Mouse (Mus musculus): ENCODE results near the gene Keap1.
A peak's percentile ranks its signal among the peaks of the same experiment; 100 is the strongest.

Gene Keap1

GRCm38 (mm10) chr9:21194787-21195493, 44.2 kb downstream of the Keap1 start:
- DNase-seq, result no peak

DNA sequence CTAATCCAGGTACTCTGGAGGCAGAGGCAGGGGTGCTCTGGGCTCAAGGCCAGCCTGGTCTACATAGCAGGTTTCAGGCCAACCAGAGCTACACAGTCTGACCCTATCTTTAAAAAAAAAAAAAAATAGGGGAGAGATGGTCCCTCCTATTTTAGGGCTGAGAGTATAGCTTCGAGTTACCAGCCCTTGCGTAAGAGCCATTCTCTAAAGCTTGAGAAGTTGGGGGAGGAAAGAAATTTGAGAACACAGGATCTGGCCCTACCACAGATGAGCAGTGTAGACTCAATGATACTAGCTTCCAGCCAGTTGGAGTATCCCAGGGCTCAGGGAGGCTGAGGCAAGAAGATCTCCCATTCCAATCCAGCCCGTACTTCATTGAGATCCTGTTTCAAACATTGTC, 45.4 kb downstream of the Keap1 start:
- DNase-seq, result no peak

DNA sequence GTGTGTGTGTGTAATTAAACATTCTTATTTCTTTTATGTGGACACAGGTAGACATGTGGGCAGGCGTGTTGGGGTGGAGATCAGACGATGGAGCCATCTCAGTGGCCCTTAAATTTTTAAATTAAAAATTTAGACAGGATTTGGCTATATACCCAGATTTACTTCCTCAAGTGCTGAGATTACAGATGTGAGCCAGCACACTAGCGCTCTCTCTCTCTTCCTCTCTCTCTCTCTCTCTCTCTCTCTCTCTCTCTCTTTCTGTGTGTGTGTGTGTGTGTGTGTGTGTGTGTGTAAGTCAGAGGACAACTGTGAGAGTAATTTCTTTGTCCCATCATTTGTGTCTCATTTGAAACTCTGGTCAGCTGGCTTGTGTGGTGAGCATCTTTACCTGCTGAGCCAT, 48.5 kb downstream of the Keap1 start:
- DNase-seq, result no peak

GRCm38 (mm10) chr9:21189905-21190304, 49.3 kb downstream of the Keap1 start:
- DNase-seq, result no peak

GRCm38 (mm10) chr9:21185436-21185835, 53.7 kb downstream of the Keap1 start:
- no peak for DNase-seq

DNA sequence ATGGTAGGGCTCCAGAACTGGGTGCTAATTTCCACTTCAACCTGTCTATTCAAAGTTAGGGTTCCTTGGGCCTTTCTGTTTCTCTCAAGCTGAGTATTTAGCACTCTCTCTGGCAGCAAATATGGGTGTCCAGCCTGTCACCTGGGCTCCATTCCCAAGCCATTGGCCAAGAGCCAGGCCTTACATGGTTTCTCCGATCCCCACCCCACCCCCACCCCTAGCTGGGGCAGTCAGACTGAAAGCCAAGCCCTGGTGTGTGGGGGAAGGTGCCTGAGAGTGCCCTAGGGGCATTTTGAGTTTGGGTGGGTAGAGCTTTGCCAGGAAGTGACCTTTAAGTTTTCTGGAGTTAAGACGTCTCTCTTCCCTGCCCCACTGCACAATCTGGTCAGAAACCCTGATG, 54.4 kb downstream of the Keap1 start:
- DNase-seq, result peak; percentile 51

DNA sequence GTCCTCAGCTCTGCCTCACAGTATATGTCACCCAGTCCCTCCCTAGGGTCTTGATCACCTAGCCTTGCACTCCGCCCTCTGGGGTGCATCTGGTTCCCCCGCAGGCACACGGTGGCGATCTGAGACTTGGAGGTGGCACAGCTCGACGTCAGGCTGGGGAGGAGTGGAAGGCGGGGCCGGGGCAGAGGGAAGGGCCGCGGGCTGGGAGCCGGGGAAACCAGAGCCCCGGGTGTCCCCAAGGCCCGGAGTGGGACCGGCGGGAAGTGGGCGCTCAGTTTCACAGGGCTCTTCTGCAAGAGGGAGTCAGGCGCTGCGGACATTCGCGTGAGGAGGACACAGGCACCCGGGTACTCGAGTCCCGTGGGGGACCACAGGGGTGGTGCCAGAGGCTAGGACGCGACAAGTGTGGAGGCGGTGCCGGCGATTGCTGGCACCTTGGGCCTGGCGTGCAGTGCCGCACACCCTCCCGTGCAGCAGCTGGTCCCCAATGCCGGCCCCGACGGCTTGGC, 55.2 kb downstream of the Keap1 start:
- DNase-seq, result no peak

DNA sequence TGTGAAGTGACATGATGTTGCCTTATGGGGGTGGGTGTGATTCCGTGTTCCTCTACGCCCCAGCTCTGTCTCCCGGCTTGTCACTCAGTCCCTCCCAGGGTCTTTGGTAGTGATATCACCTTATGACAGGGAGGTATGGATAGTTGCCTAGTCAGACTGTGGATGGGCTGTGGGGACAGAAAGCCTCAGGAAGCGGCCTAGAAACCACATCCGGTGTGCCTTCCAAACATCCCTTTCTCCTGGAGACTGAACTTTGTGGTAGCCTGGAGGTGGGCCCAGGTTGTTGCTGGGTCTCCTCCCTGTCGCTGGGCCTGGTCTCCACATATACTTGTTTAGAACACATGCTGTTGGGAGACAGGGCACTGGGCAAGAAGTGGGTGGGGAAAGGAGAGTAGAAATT, 55.7 kb downstream of the Keap1 start:
- DNase-seq, result no peak

DNA sequence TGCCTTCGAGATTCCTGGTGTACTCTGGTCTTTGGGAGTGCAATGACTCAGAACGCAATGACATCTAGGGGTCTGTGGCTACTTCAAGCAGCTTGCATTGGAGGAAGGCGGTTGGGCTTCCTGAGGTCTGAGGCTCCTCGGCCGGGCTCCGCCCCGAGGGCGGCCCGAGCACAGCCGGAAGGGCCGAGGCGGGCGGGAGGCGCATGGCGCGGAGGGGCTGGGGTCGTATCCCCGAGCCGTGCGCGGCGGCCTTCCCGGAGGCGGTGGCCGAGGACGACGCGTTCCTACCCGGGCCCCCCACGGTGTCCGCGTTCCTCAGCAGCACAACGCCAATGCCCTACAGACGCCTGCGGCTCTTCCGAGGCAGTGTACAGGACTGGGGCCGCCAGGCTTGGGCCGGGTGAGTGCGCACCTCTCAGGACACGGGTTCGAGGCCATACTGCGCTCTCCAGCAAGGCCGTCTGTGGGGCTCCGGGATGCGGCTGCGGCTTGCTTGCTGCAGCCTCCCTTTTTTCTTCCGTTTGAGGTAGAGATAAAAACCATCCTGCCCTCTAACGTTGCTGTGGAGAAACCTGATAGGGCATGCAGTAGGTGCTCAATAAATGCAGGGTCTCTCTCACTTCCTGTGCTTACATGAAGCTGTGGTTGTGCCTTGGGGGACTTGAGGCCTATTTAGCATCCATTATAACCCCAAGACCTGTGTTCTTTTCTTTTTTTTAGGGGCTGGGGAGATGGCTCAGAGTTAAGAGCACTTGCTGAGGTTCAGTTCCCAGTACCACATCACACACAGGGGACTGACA, 57.5 kb downstream of the Keap1 start:
- DNase-seq, result no peak

GRCm38 (mm10) chr9:21180841-21181240, 58.3 kb downstream of the Keap1 start:
- no peak for DNase-seq

- no peak for DNase-seq
Observed at GRCm38 (mm10) chr9:21180402-21180801, 58.8 kb downstream of the Keap1 start.
